Mouse (Mus musculus) ES-Bruce4 (cell line): ENCODE measurements around the gene Clcn2.

Source experiments
- CTCF ChIP-seq: IDR thresholded peaks from one replicate; pipeline ENCODE4 v1.8.1; 2011; ENCODE audit warnings: low read depth, low read length
- POLR2A ChIP-seq: IDR thresholded peaks from one replicate; pipeline ENCODE4 v1.8.1; 2011; ENCODE audit warnings: low read length; ENCODE audit not compliant: insufficient read depth

DNA sequence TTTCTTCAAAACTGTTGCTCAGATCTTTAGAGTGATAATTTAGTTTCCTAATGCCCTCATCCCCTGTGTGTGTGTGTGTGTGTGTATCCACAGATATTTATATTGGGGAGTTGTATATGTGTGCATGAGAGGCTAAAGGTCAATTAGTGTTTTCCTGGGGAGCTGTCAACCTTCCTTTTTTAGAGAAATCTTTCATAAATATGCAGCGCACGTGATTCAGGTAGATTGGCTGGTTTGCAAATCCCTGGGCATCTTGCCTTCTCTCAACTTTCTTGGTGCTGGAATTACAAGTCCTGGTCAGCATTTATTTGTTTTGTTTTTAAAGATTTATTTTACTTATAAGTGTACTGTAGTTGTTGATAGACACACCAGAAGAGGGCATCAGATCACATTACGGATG lies 47.3 kb downstream of the Clcn2 start:
- TF ChIP-seq POLR2A (no peak), CTCF (no peak)
